Mouse (Mus musculus): Measurements from ENCODE around the gene Rtl10.

Gene Rtl10

GRCm38 (mm10) chr16:18472976-18473375 lies 25.7 kb upstream of the Rtl10 start:
- Histone ChIP-seq H3K36me3 (ENCODE audit: insufficient read depth, low read length) (no peaks in the 10 kb centered on the region), H3K4me3 (replicated peaks; ENCODE audit: low read length) (no peak overlapping the region), H3K4me1 (replicated peaks; ENCODE audit: low read depth, low read length) (peaks cover 28% of the 10 kb centered on the region), H3K27me3 (ENCODE audit: insufficient read depth, low read length) (peaks cover 5% of the 10 kb centered on the region; the same call in 1 of the 2 replicates), H3K9me3 (ENCODE audit: low read length) (no peaks in the 10 kb centered on the region)
- TF ChIP-seq POU5F1 (IDR thresholded peaks at IDR 0.05; ENCODE audit: borderline replicate concordance, low read length) (no peak), NANOG (IDR thresholded peaks at IDR 0.05; ENCODE audit: borderline replicate concordance, low read length) (no peak), CTCF (conservative IDR thresholded peaks at IDR 0.05; ENCODE audit: low read length) (no peak)

DNA sequence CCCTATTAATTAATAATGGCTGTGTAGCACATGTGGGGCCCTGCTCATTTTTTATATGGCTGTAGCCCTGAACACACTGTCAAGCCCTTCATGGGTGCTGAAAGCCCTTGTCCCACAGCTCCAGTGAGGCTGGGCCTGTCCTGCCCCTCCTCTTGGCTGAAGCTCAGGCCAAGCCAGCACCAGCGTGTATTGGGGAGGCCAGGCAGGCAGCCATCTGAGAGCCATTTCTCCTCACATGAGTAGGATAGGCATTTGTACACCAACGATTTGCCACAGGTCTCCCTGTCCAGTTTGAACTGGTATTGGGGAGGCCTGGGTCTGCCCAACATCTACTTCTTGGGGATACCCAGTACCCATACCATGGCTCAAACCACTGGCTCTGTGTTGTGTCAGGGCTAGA lies 24.7 kb upstream of the Rtl10 start:
- H3K9me3 ChIP-seq (ENCODE audit: low read length) = no peaks in the 10 kb centered on the region
- no peak for TF ChIP-seq POU5F1 (IDR thresholded peaks at IDR 0.05; ENCODE audit: borderline replicate concordance, low read length)
- no peak for TF ChIP-seq CTCF (conservative IDR thresholded peaks at IDR 0.05; ENCODE audit: low read length)
- no peak for TF ChIP-seq NANOG (IDR thresholded peaks at IDR 0.05; ENCODE audit: borderline replicate concordance, low read length)
- peaks cover 5% of the 10 kb centered on the region; the same call in 1 of the 2 replicates for H3K27me3 ChIP-seq (ENCODE audit: insufficient read depth, low read length)
- no peaks in the 10 kb centered on the region for H3K36me3 ChIP-seq (ENCODE audit: insufficient read depth, low read length)
- peaks cover 33% of the 10 kb centered on the region for H3K4me1 ChIP-seq (replicated peaks; ENCODE audit: low read depth, low read length)
- no peak overlapping the region for H3K4me3 ChIP-seq (replicated peaks; ENCODE audit: low read length)

DNA sequence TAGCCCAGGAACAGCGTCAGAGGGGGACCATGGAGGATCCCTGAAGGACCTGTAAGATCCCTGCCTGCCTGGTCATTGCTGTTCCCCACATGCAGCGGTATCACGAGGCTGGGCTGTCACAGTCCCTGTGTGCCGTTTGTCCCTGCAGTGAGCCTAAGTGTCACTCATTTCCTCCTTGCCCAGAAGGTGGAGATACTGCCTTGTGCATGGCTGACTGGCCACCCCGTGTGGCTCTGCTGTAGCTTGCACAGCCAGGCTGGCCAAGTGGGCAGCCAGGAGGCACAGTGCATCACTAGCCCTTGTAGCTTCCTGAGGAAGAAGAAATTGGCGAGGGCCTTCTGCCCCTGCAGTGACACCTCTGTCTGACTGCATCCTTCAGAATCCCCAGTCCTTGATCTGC lies 20.7 kb upstream of the Rtl10 start:
- Histone ChIP-seq H3K9me3 (ENCODE audit: low read length) (no peaks in the 10 kb centered on the region), H3K4me1 (replicated peaks; ENCODE audit: low read depth, low read length) (peaks cover 48% of the 10 kb centered on the region), H3K4me3 (replicated peaks; ENCODE audit: low read length) (no peak overlapping the region), H3K36me3 (ENCODE audit: insufficient read depth, low read length) (no peaks in the 10 kb centered on the region), H3K27me3 (ENCODE audit: insufficient read depth, low read length) (peaks cover 5% of the 10 kb centered on the region; the same call in 1 of the 2 replicates)
- TF ChIP-seq CTCF (conservative IDR thresholded peaks at IDR 0.05; ENCODE audit: low read length) (no peak), POU5F1 (IDR thresholded peaks at IDR 0.05; ENCODE audit: borderline replicate concordance, low read length) (no peak)

GRCm38 (mm10) chr16:18479667-18480066 lies 19.0 kb upstream of the Rtl10 start:
- Histone ChIP-seq H3K27me3 (ENCODE audit: insufficient read depth, low read length) (peaks cover 5% of the 10 kb centered on the region; the same call in 1 of the 2 replicates), H3K4me1 (replicated peaks; ENCODE audit: low read depth, low read length) (peaks cover 60% of the 10 kb centered on the region), H3K9me3 (ENCODE audit: low read length) (no peaks in the 10 kb centered on the region), H3K4me3 (replicated peaks; ENCODE audit: low read length) (peak overlapping the region; percentile 35), H3K36me3 (ENCODE audit: insufficient read depth, low read length) (no peaks in the 10 kb centered on the region)
- TF ChIP-seq CTCF (conservative IDR thresholded peaks at IDR 0.05; ENCODE audit: low read length) = no peak
- no peak for TF ChIP-seq POU5F1 (IDR thresholded peaks at IDR 0.05; ENCODE audit: borderline replicate concordance, low read length)
- no peak for TF ChIP-seq NANOG (IDR thresholded peaks at IDR 0.05; ENCODE audit: borderline replicate concordance, low read length)

GRCm38 (mm10) chr16:18480933-18481485 lies 17.7 kb upstream of the Rtl10 start:
- peaks cover 5% of the 10 kb centered on the region; the same call in 1 of the 2 replicates for H3K27me3 ChIP-seq (ENCODE audit: insufficient read depth, low read length)
- no peaks in the 10 kb centered on the region for H3K9me3 ChIP-seq (ENCODE audit: low read length)
- no peaks in the 10 kb centered on the region for H3K36me3 ChIP-seq (ENCODE audit: insufficient read depth, low read length)
- TF ChIP-seq POU5F1 (IDR thresholded peaks at IDR 0.05; ENCODE audit: borderline replicate concordance, low read length) (no peak), NANOG (IDR thresholded peaks at IDR 0.05; ENCODE audit: borderline replicate concordance, low read length) (no peak), CTCF (conservative IDR thresholded peaks at IDR 0.05; ENCODE audit: low read length) (no peak)
- peaks cover 73% of the 10 kb centered on the region for H3K4me1 ChIP-seq (replicated peaks; ENCODE audit: low read depth, low read length)
- peak overlapping the region; percentile 35; the same call in 1 of the 2 replicates for H3K4me3 ChIP-seq (replicated peaks; ENCODE audit: low read length)

- Histone ChIP-seq H3K27me3 (ENCODE audit: insufficient read depth, low read length) (0 out of 2 replicates have a peak, but pooled peaks cover 2% of the 10 kb centered on the region), H3K4me1 (replicated peaks; ENCODE audit: low read depth, low read length) (peaks cover 80% of the 10 kb centered on the region), H3K9me3 (ENCODE audit: low read length) (no peaks in the 10 kb centered on the region), H3K36me3 (ENCODE audit: insufficient read depth, low read length) (no peaks in the 10 kb centered on the region), H3K4me3 (replicated peaks; ENCODE audit: low read length) (no peak overlapping the region)
- TF ChIP-seq POU5F1 (IDR thresholded peaks at IDR 0.05; ENCODE audit: borderline replicate concordance, low read length) (no peak), NANOG (IDR thresholded peaks at IDR 0.05; ENCODE audit: borderline replicate concordance, low read length) (no peak)
Observed at GRCm38 (mm10) chr16:18482431-18482830, 16.3 kb upstream of the Rtl10 start.

GRCm38 (mm10) chr16:18483839-18484238 lies 14.9 kb upstream of the Rtl10 start:
- Histone ChIP-seq H3K4me1 (replicated peaks; ENCODE audit: low read depth, low read length) (peaks cover 77% of the 10 kb centered on the region), H3K9me3 (ENCODE audit: low read length) (no peaks in the 10 kb centered on the region), H3K4me3 (replicated peaks; ENCODE audit: low read length) (0 out of 2 replicates have a peak overlapping the region, but pooled peaks have one; percentile 32), H3K27me3 (ENCODE audit: insufficient read depth, low read length) (no peaks in the 10 kb centered on the region), H3K36me3 (ENCODE audit: insufficient read depth, low read length) (no peaks in the 10 kb centered on the region)
- no peak for TF ChIP-seq POU5F1 (IDR thresholded peaks at IDR 0.05; ENCODE audit: borderline replicate concordance, low read length)
- no peak for TF ChIP-seq NANOG (IDR thresholded peaks at IDR 0.05; ENCODE audit: borderline replicate concordance, low read length)
- TF ChIP-seq CTCF (conservative IDR thresholded peaks at IDR 0.05; ENCODE audit: low read length) = no peak

DNA sequence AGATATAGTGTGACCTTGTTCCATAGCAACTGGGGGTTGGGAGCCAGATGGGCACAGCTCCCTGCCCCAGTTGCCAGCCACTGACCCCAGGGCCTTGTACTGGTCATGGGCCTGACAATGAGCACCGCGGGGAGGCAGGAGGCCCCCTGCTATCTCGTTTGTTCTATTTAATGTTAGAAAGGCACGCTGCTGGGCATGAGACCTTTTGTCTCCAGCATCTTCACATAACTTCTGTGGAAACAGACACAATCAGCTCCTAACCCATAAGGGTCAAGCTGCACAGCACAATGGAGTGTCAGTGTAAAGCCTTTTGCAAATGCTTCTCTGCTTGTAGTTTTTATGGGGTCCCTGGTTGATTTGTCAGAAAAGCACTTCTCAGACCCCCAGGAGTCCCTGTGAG lies 14.3 kb upstream of the Rtl10 start:
- Histone ChIP-seq H3K9me3 (ENCODE audit: low read length) (no peaks in the 10 kb centered on the region), H3K4me1 (replicated peaks; ENCODE audit: low read depth, low read length) (peaks cover 71% of the 10 kb centered on the region), H3K4me3 (replicated peaks; ENCODE audit: low read length) (peak overlapping the region; percentile 32), H3K36me3 (ENCODE audit: insufficient read depth, low read length) (no peaks in the 10 kb centered on the region), H3K27me3 (ENCODE audit: insufficient read depth, low read length) (no peaks in the 10 kb centered on the region)
- no peak for TF ChIP-seq CTCF (conservative IDR thresholded peaks at IDR 0.05; ENCODE audit: low read length)
- no peak for TF ChIP-seq NANOG (IDR thresholded peaks at IDR 0.05; ENCODE audit: borderline replicate concordance, low read length)
- no peak for TF ChIP-seq POU5F1 (IDR thresholded peaks at IDR 0.05; ENCODE audit: borderline replicate concordance, low read length)
